13 mouse cellular contexts compared by ENCODE assay signal in the genomic region with DNA sequence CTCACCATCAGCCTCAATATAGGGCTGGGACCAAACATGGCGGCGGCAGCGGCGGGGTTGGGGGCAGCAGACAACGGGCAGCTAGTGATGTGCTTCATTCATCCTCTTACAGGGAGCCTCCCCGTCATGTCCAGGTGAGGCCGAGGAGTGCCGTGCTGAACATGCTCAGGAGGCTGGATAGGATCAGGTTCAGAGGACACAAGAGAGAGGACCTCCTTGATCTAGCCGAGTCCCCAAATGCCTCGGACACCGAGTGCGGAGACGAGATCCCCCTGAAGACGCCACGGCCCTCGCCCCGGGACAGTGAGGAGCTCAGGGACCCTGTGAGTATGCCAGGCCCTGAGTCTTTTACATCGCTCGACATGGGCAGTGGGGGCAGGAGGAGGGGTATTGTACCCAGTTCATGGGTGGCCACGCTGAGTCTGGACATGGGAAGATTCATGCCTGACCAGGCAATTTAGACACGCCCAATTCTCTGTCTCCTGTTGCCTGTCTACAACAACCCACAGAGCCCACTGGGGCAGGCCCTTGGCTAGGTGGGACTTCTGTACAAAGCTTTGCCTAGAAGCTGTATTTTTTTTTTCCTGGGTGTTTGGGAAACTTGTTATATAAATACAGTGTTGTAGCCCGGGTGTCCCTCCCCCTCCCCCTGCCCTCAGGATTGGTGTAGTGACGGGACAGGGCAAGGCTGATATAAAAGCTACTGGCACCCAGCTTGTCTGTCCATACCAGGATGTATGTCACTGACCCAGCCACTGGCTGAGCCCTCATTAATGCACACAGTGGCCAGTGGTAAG. TPM values are rescaled to one million over a fixed set of nuclear protein-coding genes. Genes with fewer than 3 reads are reported as not detected.
DNase-seq lines count a peak whose midpoint lies in the region; ATAC-seq and TF ChIP-seq lines count a peak whose summit lies in the region.
"Had no signal": no experiment of that assay in that cellular context is flagged by ENCODE, and none has a peak within 500 bp of the region (broad histone marks: within the 10 kb centered on the region; RNA-seq: fewer than 3 reads in every experiment).

No protein-coding gene starts in this region.

- H3K27ac ChIP-seq in hindbrain, embryonic 13.5 days = peak overlapping the region; percentile 30; the same call in 1 of the 2 replicates
- H3K27ac ChIP-seq in hindbrain, postnatal 0 days = no peak overlapping the region
- H3K27ac ChIP-seq in lung, embryonic 15.5 days = peak overlapping the region; percentile 70
- H3K27ac ChIP-seq in kidney, postnatal 0 days = peak overlapping the region; percentile 84; the same call in 1 of the 2 replicates
- H3K27ac ChIP-seq in stomach, embryonic 15.5 days = peak overlapping the region; percentile 80
- H3K27ac ChIP-seq in forebrain, embryonic 11.5 days (ENCODE audit: low read depth, low read length) = no peak overlapping the region

- H3K4me2 ChIP-seq in hindbrain, embryonic 13.5 days = no peak overlapping the region
- no peak overlapping the region for H3K4me2 ChIP-seq in hindbrain, postnatal 0 days (ENCODE audit: low read depth, low read length)
- H3K4me2 ChIP-seq in lung, embryonic 15.5 days = no peak overlapping the region
- H3K4me2 ChIP-seq in kidney, postnatal 0 days (ENCODE audit: low read length) = no peak overlapping the region
- 0 out of 2 replicates have a peak overlapping the region, but pooled peaks have one; percentile 13 for H3K4me2 ChIP-seq in stomach, embryonic 15.5 days
- H3K4me2 ChIP-seq in forebrain, embryonic 11.5 days (ENCODE audit: low read depth, low read length, severe bottlenecking) = no peak overlapping the region
- H3K4me2 ChIP-seq: heart, embryonic 13.5 days; lung, embryonic 14.5 days had no signal

- H3K36me3 ChIP-seq in hindbrain, embryonic 13.5 days = peaks cover 27% of the 10 kb centered on the region
- H3K36me3 ChIP-seq in hindbrain, postnatal 0 days (ENCODE audit: insufficient read depth, low read length) = no peaks in the 10 kb centered on the region; the same call in 1 of the 2 replicates
- H3K36me3 ChIP-seq in lung, embryonic 15.5 days = no peaks in the 10 kb centered on the region
- no peaks in the 10 kb centered on the region for H3K36me3 ChIP-seq in kidney, postnatal 0 days (ENCODE audit: insufficient read depth, low read length)
- H3K36me3 ChIP-seq in stomach, embryonic 15.5 days = no peaks in the 10 kb centered on the region
- no peaks in the 10 kb centered on the region; the same call in 1 of the 2 replicates for H3K36me3 ChIP-seq in forebrain, embryonic 11.5 days (ENCODE audit: control insufficient read depth, insufficient read depth, low read length)

- peaks cover 53% of the 10 kb centered on the region for H3K4me1 ChIP-seq in hindbrain, embryonic 13.5 days (replicated peaks)
- H3K4me1 ChIP-seq in hindbrain, postnatal 0 days (ENCODE audit: insufficient read depth, low read length) = peaks cover 28% of the 10 kb centered on the region
- peaks cover 56% of the 10 kb centered on the region for H3K4me1 ChIP-seq in lung, embryonic 15.5 days
- peaks cover 49% of the 10 kb centered on the region for H3K4me1 ChIP-seq in kidney, postnatal 0 days (replicated peaks; ENCODE audit: insufficient read depth, low read length)
- peaks cover 72% of the 10 kb centered on the region for H3K4me1 ChIP-seq in stomach, embryonic 15.5 days
- peaks cover 19% of the 10 kb centered on the region for H3K4me1 ChIP-seq in forebrain, embryonic 11.5 days (replicated peaks; ENCODE audit: control insufficient read depth, insufficient read depth, low read length)

- no peaks in the 10 kb centered on the region for H3K9me3 ChIP-seq in hindbrain, embryonic 13.5 days
- H3K9me3 ChIP-seq in hindbrain, postnatal 0 days (ENCODE audit: low read length) = no peaks in the 10 kb centered on the region
- H3K9me3 ChIP-seq in lung, embryonic 15.5 days = no peaks in the 10 kb centered on the region
- no peaks in the 10 kb centered on the region for H3K9me3 ChIP-seq in kidney, postnatal 0 days (replicated peaks; ENCODE audit: low read length)
- H3K9me3 ChIP-seq in stomach, embryonic 15.5 days = no peaks in the 10 kb centered on the region
- no peaks in the 10 kb centered on the region for H3K9me3 ChIP-seq in forebrain, embryonic 11.5 days (ENCODE audit: control insufficient read depth, low read length)
- H3K9me3 ChIP-seq: heart, embryonic 13.5 days had no signal

- WGBS in hindbrain, embryonic 13.5 days = 90% methylated on average over 23 of the region's 23 CpGs
- WGBS in hindbrain, postnatal 0 days = 88% methylated on average over 23 of the region's 23 CpGs
- 92% methylated on average over 23 of the region's 23 CpGs for WGBS in lung, embryonic 15.5 days
- WGBS in kidney, postnatal 0 days = 83% methylated on average over 23 of the region's 23 CpGs
- 92% methylated on average over 23 of the region's 23 CpGs for WGBS in stomach, embryonic 15.5 days
- 91% methylated on average over 23 of the region's 23 CpGs for WGBS in forebrain, embryonic 11.5 days

- no peak overlapping the region for H3K4me3 ChIP-seq in hindbrain, embryonic 13.5 days
- no peak overlapping the region for H3K4me3 ChIP-seq in hindbrain, postnatal 0 days (ENCODE audit: low read length)
- H3K4me3 ChIP-seq in lung, embryonic 15.5 days = no peak overlapping the region
- no peak overlapping the region for H3K4me3 ChIP-seq in kidney, postnatal 0 days (replicated peaks; ENCODE audit: low read depth, low read length)
- no peak overlapping the region for H3K4me3 ChIP-seq in stomach, embryonic 15.5 days (replicated peaks)
- H3K4me3 ChIP-seq in forebrain, embryonic 11.5 days (ENCODE audit: low read depth, low read length) = no peak overlapping the region
- H3K4me3 ChIP-seq: heart, embryonic 13.5 days had no signal

- H3K9ac ChIP-seq in hindbrain, embryonic 13.5 days = no peak overlapping the region
- H3K9ac ChIP-seq in hindbrain, postnatal 0 days (replicated peaks; ENCODE audit: low read length) = no peak overlapping the region
- H3K9ac ChIP-seq in lung, embryonic 15.5 days = no peak overlapping the region
- 0 out of 2 replicates have a peak overlapping the region, but pooled peaks have one; percentile 18 for H3K9ac ChIP-seq in kidney, postnatal 0 days (ENCODE audit: low read depth, low read length)
- no peak overlapping the region for H3K9ac ChIP-seq in stomach, embryonic 15.5 days
- H3K9ac ChIP-seq in forebrain, embryonic 11.5 days (ENCODE audit: low read length) = no peak overlapping the region
- H3K9ac ChIP-seq: forebrain, postnatal 0 days; heart, embryonic 13.5 days; lung, embryonic 14.5 days had no signal

- DNase-seq in hindbrain, postnatal 0 days (ENCODE audit: low spot score) = no peak
- DNase-seq in lung, postnatal 14 days = no peak
- no peak for DNase-seq in kidney, postnatal 0 days (ENCODE audit: low spot score)
- DNase-seq in forebrain, embryonic 11.5 days (ENCODE audit: low spot score) = no peak
- DNase-seq: forebrain, postnatal 0 days; gastrocnemius, postnatal 10 days; thymus, postnatal 14 days had no signal

- no peaks in the 10 kb centered on the region for H3K27me3 ChIP-seq in hindbrain, embryonic 13.5 days
- no peaks in the 10 kb centered on the region for H3K27me3 ChIP-seq in hindbrain, postnatal 0 days (ENCODE audit: insufficient read depth, low read length)
- H3K27me3 ChIP-seq in lung, embryonic 15.5 days = no peaks in the 10 kb centered on the region
- H3K27me3 ChIP-seq in kidney, postnatal 0 days (ENCODE audit: insufficient read depth, low read length) = no peaks in the 10 kb centered on the region
- no peaks in the 10 kb centered on the region for H3K27me3 ChIP-seq in stomach, embryonic 15.5 days (replicated peaks)
- no peaks in the 10 kb centered on the region for H3K27me3 ChIP-seq in forebrain, embryonic 11.5 days (ENCODE audit: control insufficient read depth, insufficient read depth, low read length)
- H3K27me3 ChIP-seq: heart, embryonic 13.5 days had no signal

- no peak for TF ChIP-seq CTCF in hindbrain, postnatal 0 days (IDR thresholded peaks at IDR 0.05; ENCODE audit: low read depth)
- no peak for TF ChIP-seq CTCF in kidney, postnatal 0 days (IDR thresholded peaks at IDR 0.05; ENCODE audit: low read depth)

- ATAC-seq in hindbrain, embryonic 13.5 days (ENCODE audit: low FRiP score) = no peak
- no peak for ATAC-seq in hindbrain, postnatal 0 days
- ATAC-seq in lung, embryonic 15.5 days (ENCODE audit: borderline replicate concordance, extremely low read depth, low FRiP score, low TSS enrichment) = no peak
- no peak for ATAC-seq in kidney, postnatal 0 days (replicated peaks; ENCODE audit: low FRiP score, low read depth)
- no peak for ATAC-seq in stomach, embryonic 15.5 days (ENCODE audit: insufficient read depth, low FRiP score, low read depth)
- ATAC-seq in forebrain, embryonic 11.5 days (replicated peaks; ENCODE audit: low FRiP score) = no peak
- ATAC-seq: forebrain, postnatal 0 days; hindbrain, embryonic 16.5 days had no signal

RNA-seq across cellular contexts. Expression of a gene that starts 33.9 kb away (rescaled TPM):
- polyA plus RNA-seq in hindbrain, embryonic 13.5 days (2015; fragmentation: Nextera tagmentation; extraction: Ambion mirVana) = 33.9 and 36.4 TPM in 2 replicates
- 36.2 and 40.9 TPM in 2 replicates for total RNA-seq in hindbrain, postnatal 0 days (2014; rRNA removed)
- polyA plus RNA-seq in hindbrain, postnatal 0 days (2015; fragmentation: Nextera tagmentation; extraction: Ambion mirVana) = 18.6 and 19.0 TPM in 2 replicates
- 12.9 and 14.6 TPM in 2 replicates for polyA plus RNA-seq in lung, embryonic 15.5 days (2015; fragmentation: Nextera tagmentation; extraction: Ambion mirVana)
- polyA plus RNA-seq in kidney, postnatal 0 days (2015; fragmentation: Nextera tagmentation; extraction: Ambion mirVana) = 13.3 and 13.5 TPM in 2 replicates
- polyA plus RNA-seq in stomach, embryonic 15.5 days (2015; fragmentation: Nextera tagmentation; extraction: Ambion mirVana) = 13.8 and 15.2 TPM in 2 replicates
- 15.5 and 16.6 TPM in 2 replicates for polyA plus RNA-seq in forebrain, embryonic 11.5 days (2014; fragmentation: Nextera tagmentation; extraction: Ambion mirVana)

RNA-seq across cellular contexts. Expression of a gene that starts 57.8 kb away (rescaled TPM):
- polyA plus RNA-seq in hindbrain, embryonic 13.5 days (2015; fragmentation: Nextera tagmentation; extraction: Ambion mirVana) = 1.6 and 1.8 TPM in 2 replicates
- total RNA-seq in hindbrain, postnatal 0 days (2014; rRNA removed) = 16.4 and 19.4 TPM in 2 replicates
- polyA plus RNA-seq in hindbrain, postnatal 0 days (2015; fragmentation: Nextera tagmentation; extraction: Ambion mirVana) = 0.98 and 0.99 TPM in 2 replicates
- 4.3 and 4.8 TPM in 2 replicates for polyA plus RNA-seq in lung, embryonic 15.5 days (2015; fragmentation: Nextera tagmentation; extraction: Ambion mirVana)
- 2.9 TPM in 2 replicates for polyA plus RNA-seq in kidney, postnatal 0 days (2015; fragmentation: Nextera tagmentation; extraction: Ambion mirVana)
- 3.1 and 3.2 TPM in 2 replicates for polyA plus RNA-seq in stomach, embryonic 15.5 days (2015; fragmentation: Nextera tagmentation; extraction: Ambion mirVana)
- 7.3 and 7.9 TPM in 2 replicates for polyA plus RNA-seq in forebrain, embryonic 11.5 days (2014; fragmentation: Nextera tagmentation; extraction: Ambion mirVana)

Comparison
In these comparisons a context has a peak if more than half of its experiments do, and no peak if none do; other contexts are left out.
1. H3K27ac ChIP-seq: peak in hindbrain, embryonic 13.5 days (single experiment), lung, embryonic 15.5 days (single experiment), kidney, postnatal 0 days (single experiment) and stomach, embryonic 15.5 days (single experiment); none in hindbrain, postnatal 0 days (single experiment) and forebrain, embryonic 11.5 days (single experiment).